Mouse (Mus musculus) stomach, adult 2 months (tissue): Measurements from ENCODE around the gene Btbd9. TPM values are rescaled to one million over a fixed set of nuclear protein-coding genes. Genes with fewer than 3 reads are reported as not detected.

ENCODE experiments used
- polyA plus RNA-seq: library from polyadenylated mRNA; depleted of rRNA; stranded (reverse); fragments of >200 nt; gene quantifications from 2 replicates; pipeline ENCODE4 v1.2.3, GENCODE M21; 2012; rRNA removed

Gene Btbd9
- polyA plus RNA-seq, result 7.7 and 7.9 TPM in 2 replicates

DNA sequence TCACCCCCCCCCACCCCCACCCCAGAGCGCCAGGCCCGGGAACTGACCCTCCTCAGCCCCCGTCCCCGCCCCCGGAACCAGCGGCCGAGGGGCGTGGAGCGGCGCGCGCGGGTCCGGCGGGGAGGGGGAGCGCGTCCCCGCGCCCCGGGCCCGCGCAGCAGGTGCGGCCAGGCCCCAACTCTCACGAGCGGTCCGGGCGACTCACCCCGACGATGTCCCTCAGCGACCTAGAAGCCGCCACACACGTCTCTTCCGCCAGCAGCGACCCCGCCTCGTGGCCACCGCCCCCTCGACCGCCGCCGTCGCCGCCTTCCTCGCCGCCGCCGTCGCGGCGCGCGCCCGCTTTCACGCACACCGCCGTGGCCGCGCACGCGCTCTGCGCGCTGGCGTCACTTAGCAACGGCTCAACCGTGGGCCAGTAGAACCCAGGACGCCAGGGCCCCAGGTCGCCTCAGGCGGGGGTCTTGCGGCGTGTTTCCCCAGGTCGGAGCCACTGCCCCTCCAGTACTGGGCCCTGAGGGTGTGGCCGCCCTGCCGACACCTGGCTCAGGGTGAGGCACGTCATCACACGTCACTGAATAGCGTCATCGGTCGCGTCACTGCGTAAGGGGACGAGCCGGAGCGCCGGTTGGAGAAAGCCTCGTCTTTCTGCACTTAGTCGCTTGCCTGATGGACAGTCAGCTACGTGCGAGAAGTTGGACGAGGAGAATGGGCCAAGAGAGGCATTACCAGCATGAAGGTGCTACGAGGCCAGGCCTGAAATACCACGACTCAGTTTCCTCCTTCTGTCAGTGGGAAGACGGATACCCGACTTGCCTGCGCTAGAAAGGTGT is at the start of gene Btbd9:
Gene Btbd9, minus strand, starts transcription at position 548 of the 833 bp plus-strand sequence.

DNA sequence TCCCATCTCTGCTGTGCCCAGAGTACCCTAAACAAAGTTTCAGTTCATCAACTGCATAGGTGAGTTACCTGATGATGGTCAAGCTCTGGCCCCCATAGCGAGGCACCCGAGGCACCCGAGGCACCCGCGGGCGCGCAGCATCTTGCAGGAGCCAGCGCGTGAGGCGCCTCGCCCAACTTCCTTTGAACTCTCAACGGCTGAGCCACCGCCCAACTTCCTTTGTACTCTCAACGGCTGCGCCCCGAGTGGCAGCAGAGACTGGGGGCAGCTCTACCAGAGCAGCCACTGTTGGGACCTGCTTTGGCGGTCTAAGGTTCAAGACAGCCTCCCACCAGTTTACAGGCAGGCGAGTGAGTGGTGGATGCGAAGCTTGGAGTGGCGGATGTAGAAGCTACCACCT is 47.8 kb upstream of the Btbd9 start, which contains the start of gene Dnah8:
Gene Dnah8, plus strand, starts transcription at position 223 of the 400 bp plus-strand sequence.

Other genes with a start within 250 kb of the Btbd9 start
- gene Dnah8, start 47.9 kb upstream of the Btbd9 start, polyA plus RNA-seq, result 0.42 and 1.9 TPM in 2 replicates
- 12.7 and 32.7 TPM in 2 replicates for gene Glo1, start 50.4 kb upstream of the Btbd9 start, polyA plus RNA-seq